Mouse (Mus musculus) midbrain, embryonic 11.5 days (tissue): Measurements from ENCODE around the gene Tagap. TPM values are rescaled to one million over a fixed set of nuclear protein-coding genes. Genes with fewer than 3 reads are reported as not detected.

Experiments used
- ATAC-seq: fragments of 200-750 bp; cut with Nextera tagmentation; 2 replicates; pipeline ENCODE4 v1.8.0; 2017; ENCODE audit warnings: moderate TSS enrichment, moderate library complexity; ENCODE audit not compliant: low FRiP score
- DNase-seq: peaks from one replicate; pipeline ENCODE4 v3.0.0; 2015; ENCODE audit warnings: low spot score; ENCODE audit errors: missing footprints
- H3K27ac ChIP-seq: fragments of 300-500 bp; sonication (generic); 2 replicates; pipeline ENCODE4 v1.5.1; 2014; ENCODE audit warnings: low read depth, low read length
- H3K27me3 ChIP-seq: fragments of 300-500 bp; sonication (generic); 2 replicates; pipeline ENCODE4 v1.6.1; 2014; ENCODE audit warnings: mild to moderate bottlenecking, low read length, moderate library complexity, mixed read lengths; ENCODE audit not compliant: control insufficient read depth, insufficient read depth
- H3K36me3 ChIP-seq: fragments of 300-500 bp; sonication (generic); 2 replicates; pipeline ENCODE4 v1.6.1; 2014; ENCODE audit warnings: mild to moderate bottlenecking, low read length, moderate library complexity, mixed read lengths; ENCODE audit not compliant: control insufficient read depth, insufficient read depth
- H3K4me1 ChIP-seq: fragments of 300-500 bp; sonication (generic); 2 replicates; pipeline ENCODE4 v1.6.1; 2014; ENCODE audit warnings: low read length; ENCODE audit not compliant: control insufficient read depth, insufficient read depth
- H3K4me2 ChIP-seq: fragments of 300-500 bp; sonication (generic); 2 replicates; pipeline ENCODE4 v1.6.1; 2014; ENCODE audit warnings: mild to moderate bottlenecking, moderate library complexity
- H3K4me3 ChIP-seq: fragments of 300-500 bp; sonication (generic); 2 replicates; pipeline ENCODE4 v1.5.1; 2014; ENCODE audit warnings: low read depth, low read length
- H3K9ac ChIP-seq: fragments of 300-500 bp; sonication (generic); 2 replicates; pipeline ENCODE4 v1.6.1; 2014; ENCODE audit warnings: low read length
- H3K9me3 ChIP-seq: fragments of 300-500 bp; sonication (generic); 2 replicates; pipeline ENCODE4 v1.6.1; 2016; ENCODE audit warnings: low read length; ENCODE audit not compliant: control insufficient read depth
- WGBS: fragments of 180-500 bp; shearing (Covaris S2); extraction: QIAGEN DNeasy Blood & Tissue Kit; methylation state at CpG from one replicate; pipeline ENCODE4 v1.1.7; 2014; 5-methylcytosine and 5-hydroxymethylcytosine counted together
- polyA plus RNA-seq: library from polyadenylated mRNA; unstranded; fragments of >200 nt; fragmentation: Nextera tagmentation; extraction: Ambion mirVana; gene quantifications from 2 replicates; pipeline ENCODE4 v1.2.1, GENCODE M21; 2014

Gene Tagap
- polyA plus RNA-seq, 1 experiment from 2014 or later, result 0.48 TPM

GRCm38 (mm10) chr17:7889026-7889425 is 36.8 kb upstream of the Tagap start:
- H3K27ac ChIP-seq, result no peak overlapping the region
- H3K9me3 ChIP-seq, result no peaks in the 10 kb centered on the region
- ATAC-seq (no peak), DNase-seq (no peak)
- H3K4me1 ChIP-seq, result no peaks in the 10 kb centered on the region
- H3K4me3 ChIP-seq, result no peak overlapping the region
- H3K27me3 ChIP-seq, result no peaks in the 10 kb centered on the region
- no peaks in the 10 kb centered on the region for H3K36me3 ChIP-seq
- WGBS, result 87% methylated on average over 9 of the region's 9 CpGs
- H3K9ac ChIP-seq, result no peak overlapping the region
- no peak overlapping the region for H3K4me2 ChIP-seq

GRCm38 (mm10) chr17:7892676-7893075 is 33.1 kb upstream of the Tagap start:
- Histone ChIP-seq H3K4me3 (no peak overlapping the region), H3K4me1 (no peaks in the 10 kb centered on the region), H3K36me3 (no peaks in the 10 kb centered on the region), H3K9ac (no peak overlapping the region), H3K4me2 (no peak overlapping the region), H3K9me3 (no peaks in the 10 kb centered on the region), H3K27me3 (no peaks in the 10 kb centered on the region), H3K27ac (no peak overlapping the region)
- 88% methylated on average over 8 of the region's 8 CpGs for WGBS
- no peak for ATAC-seq
- DNase-seq, result no peak

- Histone ChIP-seq H3K36me3 (no peaks in the 10 kb centered on the region), H3K9ac (no peak overlapping the region), H3K27me3 (no peaks in the 10 kb centered on the region), H3K4me2 (no peak overlapping the region), H3K9me3 (no peaks in the 10 kb centered on the region), H3K27ac (no peak overlapping the region), H3K4me3 (no peak overlapping the region), H3K4me1 (no peaks in the 10 kb centered on the region)
- DNase-seq (no peak), ATAC-seq (no peak)
- WGBS, result 94% methylated on average over 3 of the region's 3 CpGs
Measured at GRCm38 (mm10) chr17:7894094-7894493, 31.7 kb upstream of the Tagap start.

GRCm38 (mm10) chr17:7896047-7896635 is 29.7 kb upstream of the Tagap start:
- no peak overlapping the region for H3K4me3 ChIP-seq
- no peak overlapping the region for H3K9ac ChIP-seq
- ATAC-seq (no peak), DNase-seq (no peak)
- WGBS, result 70% methylated on average over 10 of the region's 10 CpGs
- no peak overlapping the region for H3K27ac ChIP-seq
- no peaks in the 10 kb centered on the region for H3K9me3 ChIP-seq
- H3K4me2 ChIP-seq, result no peak overlapping the region
- H3K27me3 ChIP-seq, result no peaks in the 10 kb centered on the region
- H3K4me1 ChIP-seq, result no peaks in the 10 kb centered on the region
- H3K36me3 ChIP-seq, result no peaks in the 10 kb centered on the region

- Histone ChIP-seq H3K36me3 (no peaks in the 10 kb centered on the region), H3K9me3 (no peaks in the 10 kb centered on the region), H3K9ac (no peak overlapping the region), H3K27ac (no peak overlapping the region), H3K4me2 (no peak overlapping the region), H3K4me3 (no peak overlapping the region), H3K4me1 (no peaks in the 10 kb centered on the region), H3K27me3 (no peaks in the 10 kb centered on the region)
- WGBS, result 87% methylated on average over 11 of the region's 11 CpGs
- ATAC-seq, result no peak
- no peak for DNase-seq
Measured at GRCm38 (mm10) chr17:7897120-7897519, 28.7 kb upstream of the Tagap start.

GRCm38 (mm10) chr17:7897756-7898155 is 28.0 kb upstream of the Tagap start:
- H3K4me2 ChIP-seq, result no peak overlapping the region
- no peak overlapping the region for H3K27ac ChIP-seq
- WGBS, result 82% methylated on average over 4 of the region's 4 CpGs
- no peak for DNase-seq
- ATAC-seq, result no peak
- H3K27me3 ChIP-seq, result no peaks in the 10 kb centered on the region
- H3K9me3 ChIP-seq, result no peaks in the 10 kb centered on the region
- H3K9ac ChIP-seq, result no peak overlapping the region
- H3K36me3 ChIP-seq, result no peaks in the 10 kb centered on the region
- no peak overlapping the region for H3K4me3 ChIP-seq
- H3K4me1 ChIP-seq, result no peaks in the 10 kb centered on the region

- H3K9ac ChIP-seq, result no peak overlapping the region
- H3K4me3 ChIP-seq, result no peak overlapping the region
- H3K27me3 ChIP-seq, result no peaks in the 10 kb centered on the region
- no peak overlapping the region for H3K27ac ChIP-seq
- no peaks in the 10 kb centered on the region for H3K4me1 ChIP-seq
- H3K4me2 ChIP-seq, result no peak overlapping the region
- ATAC-seq (no peak), DNase-seq (no peak)
- no peaks in the 10 kb centered on the region for H3K9me3 ChIP-seq
- no peaks in the 10 kb centered on the region for H3K36me3 ChIP-seq
- 87% methylated on average over 6 of the region's 6 CpGs for WGBS
Measured at GRCm38 (mm10) chr17:7899233-7899632, 26.6 kb upstream of the Tagap start.

- no peak for DNase-seq
- H3K4me3 ChIP-seq, result no peak overlapping the region
Measured at GRCm38 (mm10) chr17:7899961-7900360, 25.8 kb upstream of the Tagap start.

GRCm38 (mm10) chr17:7901536-7901935 is 24.3 kb upstream of the Tagap start:
- Histone ChIP-seq H3K9me3 (no peaks in the 10 kb centered on the region), H3K4me3 (no peak overlapping the region), H3K9ac (no peak overlapping the region), H3K4me2 (no peak overlapping the region), H3K27ac (no peak overlapping the region), H3K36me3 (no peaks in the 10 kb centered on the region), H3K27me3 (no peaks in the 10 kb centered on the region), H3K4me1 (no peaks in the 10 kb centered on the region)
- DNase-seq, result no peak
- ATAC-seq, result no peak
- WGBS, result 81% methylated on average over 2 of the region's 2 CpGs

More at GRCm38 (mm10) chr17:7899961-7900360, 25.8 kb upstream of the Tagap start:
- WGBS, result 77% methylated on average over 4 of the region's 4 CpGs
- ATAC-seq, result no peak
- no peaks in the 10 kb centered on the region for H3K36me3 ChIP-seq
- H3K9ac ChIP-seq, result no peak overlapping the region
- no peaks in the 10 kb centered on the region for H3K9me3 ChIP-seq
- H3K4me2 ChIP-seq, result no peak overlapping the region
- H3K27me3 ChIP-seq, result no peaks in the 10 kb centered on the region
- H3K27ac ChIP-seq, result no peak overlapping the region
- no peaks in the 10 kb centered on the region for H3K4me1 ChIP-seq
